Mouse (Mus musculus) embryo, embryonic 11.5 days (tissue): ENCODE measurements around the gene Npc2.

ENCODE experiments used
- DNase-seq: peaks from one replicate; pipeline ENCODE4 v3.0.0-alpha.2; 2012; ENCODE audit warnings: low read depth, low spot score

Gene Npc2

DNA sequence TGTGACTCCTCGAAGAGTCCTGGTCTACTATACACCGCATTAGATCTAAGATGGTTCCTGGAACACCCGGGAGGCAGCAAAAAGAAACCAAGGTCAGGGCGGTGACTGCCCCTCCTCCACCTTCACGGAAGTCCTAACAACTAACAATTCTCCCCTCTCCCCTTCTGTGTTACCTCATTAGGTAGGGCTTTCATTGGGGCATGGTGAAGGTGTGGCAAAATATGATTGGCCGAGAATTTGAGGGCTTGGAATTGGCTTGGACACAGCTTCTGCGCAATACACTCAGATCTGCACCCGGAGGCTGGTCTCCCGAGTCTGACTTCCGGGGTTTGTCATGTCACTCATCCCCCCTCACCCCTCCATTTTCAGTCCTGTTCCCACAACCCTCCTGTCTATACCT lies 44.5 kb downstream of the Npc2 start:
- DNase-seq: no peak

GRCm38 (mm10) chr12:84727434-84727833 lies 45.5 kb downstream of the Npc2 start:
- no peak for DNase-seq

- no peak for DNase-seq
Observed at GRCm38 (mm10) chr12:84726986-84727385, 46.0 kb downstream of the Npc2 start.

- no peak for DNase-seq
Observed at GRCm38 (mm10) chr12:84726391-84726790, 46.6 kb downstream of the Npc2 start.

DNA sequence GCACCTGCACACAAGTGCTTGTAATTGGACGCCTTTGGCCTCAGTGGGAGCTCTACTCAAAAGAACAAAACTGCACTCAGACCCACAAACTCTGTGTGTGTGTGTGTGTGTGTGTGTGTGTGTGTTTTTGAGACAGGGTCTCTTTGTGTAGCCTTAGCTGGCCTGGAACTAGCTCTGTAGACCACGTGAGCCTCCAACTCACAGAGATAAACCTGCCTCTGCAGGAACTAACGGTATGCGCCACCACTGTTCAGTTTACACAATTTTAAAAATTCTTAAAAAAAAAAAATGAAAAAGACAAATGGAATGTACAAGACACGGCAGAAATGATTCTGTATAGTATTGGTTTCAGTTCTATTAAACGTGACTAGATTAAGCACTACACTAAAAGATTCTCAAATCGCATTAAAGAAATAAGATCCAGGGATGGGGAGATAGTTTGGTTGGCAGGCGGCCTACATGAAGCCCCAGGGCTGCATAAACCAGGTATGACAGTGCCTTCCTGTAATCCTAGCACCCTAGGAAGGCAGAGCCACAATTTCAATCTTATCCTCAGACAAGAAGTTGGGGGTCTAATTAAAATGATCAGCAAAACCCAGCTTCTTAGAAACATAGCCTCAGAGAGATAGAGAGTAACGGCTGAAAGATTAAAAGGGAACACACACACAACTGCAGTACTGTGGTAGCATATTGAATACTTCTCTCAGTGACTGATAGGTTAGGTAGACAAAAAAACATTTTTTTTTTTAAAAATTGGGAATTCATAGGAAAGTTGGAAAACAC lies 54.3 kb downstream of the Npc2 start:
- DNase-seq: no peak

- DNase-seq: no peak
Observed at GRCm38 (mm10) chr12:84714578-84714977, 58.4 kb downstream of the Npc2 start.

DNA sequence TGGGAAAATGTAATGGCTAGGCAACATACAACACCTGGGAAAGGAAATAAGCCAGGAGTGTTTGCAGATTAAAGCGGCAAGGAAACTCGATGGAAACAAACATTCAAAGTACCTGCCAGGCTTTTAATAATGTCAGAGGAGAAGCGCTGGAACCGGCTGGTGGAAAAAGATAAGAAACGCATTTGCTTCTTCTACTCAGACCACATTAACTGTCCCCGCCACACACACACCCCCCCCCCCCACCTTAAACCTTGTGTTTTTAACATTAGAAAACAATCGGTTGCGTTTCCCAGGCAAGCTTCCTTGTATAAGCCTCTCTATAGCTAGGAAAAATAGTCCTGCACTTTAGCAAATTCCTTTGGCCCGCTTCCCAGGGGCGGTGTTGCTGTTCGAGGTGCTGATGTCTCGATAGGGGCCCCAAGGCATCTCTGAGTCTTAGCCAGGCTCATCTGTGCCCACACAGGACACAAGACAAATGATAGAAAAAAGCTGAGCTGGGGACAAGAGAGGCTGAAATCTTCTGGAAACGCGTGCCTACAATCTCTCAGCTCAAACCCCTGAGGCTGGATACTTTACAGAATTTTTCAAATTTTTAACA lies 63.0 kb downstream of the Npc2 start:
- DNase-seq: no peak

DNA sequence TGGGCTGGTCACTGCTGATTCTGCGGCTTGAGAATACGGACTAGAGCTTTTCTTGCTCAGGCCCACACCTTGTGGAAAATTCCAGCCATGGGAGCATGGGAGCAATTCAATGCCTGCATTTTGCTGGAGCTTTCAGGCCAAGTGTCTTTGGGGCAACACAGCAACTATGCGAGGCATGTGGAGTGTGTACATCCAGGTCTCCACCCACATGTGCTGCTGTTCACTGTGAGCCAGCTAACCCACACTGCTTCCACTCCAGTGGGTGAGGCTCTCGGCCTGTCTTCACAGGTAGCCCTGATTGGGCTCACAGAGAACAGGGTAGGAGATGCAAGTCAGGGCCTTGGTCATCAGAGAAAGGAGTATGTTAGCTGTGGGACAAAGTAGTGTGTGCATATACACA lies 65.1 kb downstream of the Npc2 start:
- no peak for DNase-seq

DNA sequence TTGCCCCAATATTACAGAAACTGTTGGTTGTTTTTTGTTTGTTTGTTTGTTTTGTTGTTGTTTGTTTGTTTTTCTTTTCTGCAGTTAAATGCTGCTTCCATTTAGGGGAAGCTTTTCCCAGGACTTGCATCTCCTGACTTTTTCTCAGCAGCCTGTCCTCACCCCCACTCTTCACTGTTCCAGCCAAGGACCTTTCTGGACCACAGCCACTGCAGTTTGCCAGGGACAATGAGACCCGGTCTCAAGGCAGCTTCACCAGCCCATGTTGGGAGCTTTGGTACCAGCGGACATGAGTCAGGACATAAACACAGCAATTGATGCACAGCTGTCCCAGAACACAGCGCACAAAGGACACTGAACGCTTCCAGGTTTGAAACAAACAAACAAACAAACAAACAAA lies 66.1 kb downstream of the Npc2 start:
- DNase-seq: no peak
